Mouse (Mus musculus): ENCODE data around the gene 3110082I17Rik.

Gene 3110082I17Rik

GRCm38 (mm10) chr5:139324691-139325394 lies 135.5 kb downstream of the 3110082I17Rik start:
- DNase-seq (ENCODE audit: low spot score) = no peak

- DNase-seq (ENCODE audit: low spot score) = no peak
Observed at GRCm38 (mm10) chr5:139324045-139324491, 136.3 kb downstream of the 3110082I17Rik start.

- no peak for DNase-seq (ENCODE audit: low spot score)
Observed at GRCm38 (mm10) chr5:139323260-139323924, 136.9 kb downstream of the 3110082I17Rik start.

GRCm38 (mm10) chr5:139321331-139321730 lies 139.0 kb downstream of the 3110082I17Rik start:
- no peak for DNase-seq (ENCODE audit: low spot score)

DNA sequence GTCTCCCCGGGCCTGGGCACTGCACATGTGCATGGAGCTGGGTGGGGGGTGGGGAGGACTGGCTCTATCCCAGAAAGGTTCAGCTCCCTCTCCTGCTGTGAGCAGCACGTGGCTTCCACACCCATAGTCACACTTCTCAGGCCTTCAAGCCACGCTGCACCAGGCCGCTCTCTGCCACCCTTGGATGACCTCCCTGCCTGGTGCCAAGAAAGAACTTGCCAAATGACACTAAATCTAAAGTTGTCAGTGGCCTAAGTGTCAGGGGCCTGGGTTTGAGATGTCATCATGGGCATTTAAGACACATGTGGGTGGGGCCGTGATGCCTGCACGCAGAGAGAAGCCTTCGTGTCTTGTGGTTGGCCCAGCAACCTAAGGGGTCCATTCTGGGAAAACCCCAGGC lies 139.9 kb downstream of the 3110082I17Rik start:
- no peak for DNase-seq (ENCODE audit: low spot score)

DNA sequence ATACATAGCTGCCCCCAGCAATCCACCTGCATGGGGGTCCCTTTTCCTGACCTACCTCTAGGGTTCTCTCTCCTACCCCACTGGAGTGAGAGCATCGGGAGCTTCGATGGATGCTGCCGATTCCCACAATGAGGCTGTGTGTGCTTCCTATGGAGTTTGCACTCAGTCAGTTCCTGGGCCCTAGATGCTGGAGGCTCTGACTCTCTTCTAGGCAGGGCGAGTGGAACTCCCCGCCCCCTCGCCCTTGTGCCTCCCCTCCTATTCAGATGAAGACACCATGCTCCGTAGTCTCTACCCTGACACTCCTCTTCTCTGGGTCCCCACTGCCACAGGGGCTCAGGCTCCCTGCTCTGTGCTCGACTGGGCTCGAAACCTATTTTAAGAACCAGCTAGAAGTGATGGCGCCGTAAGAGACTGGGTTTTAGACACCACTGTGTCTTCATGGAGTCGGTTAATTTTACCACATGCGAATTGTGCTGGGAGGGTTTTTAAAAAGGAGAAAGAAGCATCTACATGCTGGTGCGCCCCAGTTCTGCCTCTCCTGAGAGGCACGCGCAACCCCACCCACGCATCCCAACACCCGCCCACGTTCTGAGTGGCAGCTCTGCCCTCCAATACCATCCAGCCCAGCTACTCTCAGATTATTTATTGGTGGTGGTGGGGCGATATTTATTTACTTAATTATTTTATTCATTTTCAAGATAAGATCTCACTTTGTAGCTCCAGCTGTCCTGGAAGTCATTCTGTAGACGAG lies 142.4 kb downstream of the 3110082I17Rik start:
- no peak for DNase-seq (ENCODE audit: low spot score)

GRCm38 (mm10) chr5:139316982-139317675 lies 143.2 kb downstream of the 3110082I17Rik start:
- DNase-seq (ENCODE audit: low spot score) = no peak

DNA sequence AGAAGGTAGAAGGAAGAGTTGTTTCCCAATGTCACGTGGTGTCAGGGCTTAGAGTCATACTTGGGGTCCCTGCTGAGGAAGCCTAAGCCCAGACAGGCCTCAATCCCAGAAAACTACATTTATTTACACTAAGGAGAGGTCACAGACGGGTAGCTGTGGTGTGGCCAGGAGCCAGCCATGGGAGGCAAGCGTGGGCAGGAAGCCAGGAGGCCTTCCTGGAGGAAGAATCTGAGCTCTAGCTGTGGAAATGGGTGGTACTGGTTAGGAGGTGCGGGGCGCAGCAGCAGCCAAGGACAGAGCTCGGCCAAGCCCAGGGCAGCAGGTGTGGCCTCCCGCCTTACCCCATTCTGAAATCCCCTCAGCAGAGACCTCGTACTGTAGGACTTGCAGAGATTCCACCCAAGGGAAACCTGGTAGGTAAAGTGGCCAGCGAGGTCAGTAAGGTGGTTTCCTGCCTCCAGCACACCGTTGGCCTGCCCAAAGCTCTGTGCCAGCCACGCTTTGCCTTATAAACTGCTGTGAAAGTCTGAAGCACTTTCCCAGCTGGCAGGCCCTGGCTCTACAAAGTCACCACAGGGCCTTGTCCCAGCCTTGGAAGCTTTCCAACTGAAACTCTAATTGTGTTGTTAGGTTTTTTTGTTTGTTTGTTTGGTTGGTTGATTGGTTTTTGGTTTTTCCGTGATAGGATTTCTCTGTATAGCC lies 145.2 kb downstream of the 3110082I17Rik start:
- DNase-seq (ENCODE audit: low spot score) = no peak

DNA sequence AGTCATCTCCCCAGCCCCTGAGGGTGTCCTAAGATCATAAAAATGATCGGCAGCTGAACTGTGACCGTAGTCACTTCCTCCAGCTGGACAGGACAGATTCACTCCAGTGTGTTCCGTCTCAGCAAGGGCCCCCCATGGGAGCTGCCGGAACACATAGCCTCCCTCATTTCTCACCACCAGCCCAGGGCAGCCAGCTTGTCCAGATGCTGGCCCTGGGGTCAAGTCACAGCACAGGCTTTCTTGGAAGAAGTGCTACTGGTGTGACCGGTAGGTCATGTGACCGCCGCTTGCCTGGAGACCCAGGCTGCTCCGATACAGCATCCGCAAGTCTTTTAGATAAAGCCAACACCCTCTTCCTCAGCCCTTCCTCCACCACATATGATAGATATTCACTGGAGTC lies 146.8 kb downstream of the 3110082I17Rik start:
- no peak for DNase-seq (ENCODE audit: low spot score)

DNA sequence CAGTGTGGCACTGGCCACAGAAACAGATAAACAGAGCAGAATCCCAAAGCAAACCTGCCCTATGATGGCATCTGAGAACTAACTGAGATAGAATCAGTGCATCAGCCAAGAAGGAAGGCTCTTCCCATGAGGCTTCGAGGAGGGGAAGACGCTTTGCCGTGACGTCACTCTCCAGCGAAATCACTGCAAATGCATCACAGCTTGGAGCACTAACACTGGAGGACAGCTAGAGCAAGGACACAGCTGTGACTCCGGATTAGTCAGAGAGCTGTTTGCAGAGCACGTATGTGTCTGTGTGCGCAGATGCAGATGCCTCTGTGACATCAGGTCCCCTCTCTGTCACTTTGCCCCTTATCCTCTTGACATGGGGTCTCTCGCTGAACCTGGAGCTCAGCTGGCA lies 148.5 kb downstream of the 3110082I17Rik start:
- DNase-seq (ENCODE audit: low spot score) = no peak

- DNase-seq (ENCODE audit: low spot score) = no peak
Observed at GRCm38 (mm10) chr5:139310477-139310876, 149.8 kb downstream of the 3110082I17Rik start.

- no peak for DNase-seq (ENCODE audit: low spot score)
Observed at GRCm38 (mm10) chr5:139309946-139310345, 150.4 kb downstream of the 3110082I17Rik start.

All from ovary, postnatal 14 days (tissue).